Mouse (Mus musculus) forebrain, postnatal 0 days (tissue): ENCODE results near the gene Ciao2a. TPM values are rescaled to one million over a fixed set of nuclear protein-coding genes. Genes with fewer than 3 reads are reported as not detected.

ENCODE experiments used
- ATAC-seq: fragments of 200-750 bp; cut with Nextera tagmentation; 2 replicates; pipeline ENCODE4 v1.8.0; 2017; ENCODE audit warnings: mild to moderate bottlenecking, moderate library complexity
- DNase-seq: peaks from one replicate; pipeline ENCODE4 v3.0.0-alpha.2; 2015
- H3K27ac ChIP-seq: fragments of 300-500 bp; sonication (generic); 2 replicates; pipeline ENCODE4 v1.5.1; 2014; ENCODE audit warnings: low read depth, mild to moderate bottlenecking, antibody characterized with exemption, low read length, moderate library complexity, mixed read lengths
- H3K27me3 ChIP-seq: fragments of 300-500 bp; sonication (generic); 2 replicates; pipeline ENCODE4 v1.6.1; 2014; ENCODE audit warnings: mild to moderate bottlenecking, low read length, mixed read lengths; ENCODE audit not compliant: insufficient read depth
- H3K36me3 ChIP-seq: fragments of 300-500 bp; sonication (generic); 2 replicates; pipeline ENCODE4 v1.6.1; 2014; ENCODE audit warnings: mild to moderate bottlenecking, moderate library complexity; ENCODE audit not compliant: insufficient read depth
- H3K4me1 ChIP-seq: fragments of 300-500 bp; sonication (generic); 2 replicates; pipeline ENCODE4 v1.6.1; 2014; ENCODE audit warnings: antibody characterized with exemption; ENCODE audit not compliant: insufficient read depth
- H3K4me2 ChIP-seq: fragments of 300-500 bp; sonication (generic); 2 replicates; pipeline ENCODE4 v1.6.1; 2014; ENCODE audit warnings: low read depth, mild to moderate bottlenecking, moderate library complexity
- H3K4me3 ChIP-seq: fragments of 300-500 bp; sonication (generic); 2 replicates; pipeline ENCODE4 v1.5.1; 2014; ENCODE audit warnings: low read depth, low read length, mixed read lengths
- H3K9ac ChIP-seq: fragments of 300-500 bp; sonication (generic); 2 replicates; pipeline ENCODE4 v1.6.1; 2014; ENCODE audit warnings: mild to moderate bottlenecking
- H3K9me3 ChIP-seq: fragments of 300-500 bp; sonication (generic); 2 replicates; pipeline ENCODE4 v1.6.1; 2016; ENCODE audit warnings: low read length
- CTCF ChIP-seq: sonication (generic); IDR thresholded peaks from 2 replicates; pipeline ENCODE4 v1.5.1; 2016; ENCODE audit warnings: antibody characterized with exemption, control low read depth, low read depth
- WGBS: fragments of 180-500 bp; shearing (Covaris S2); extraction: QIAGEN DNeasy Blood & Tissue Kit; methylation state at CpG from one replicate; pipeline ENCODE4 v1.1.7; 2014; 5-methylcytosine and 5-hydroxymethylcytosine counted together
- polyA plus RNA-seq: library from polyadenylated mRNA; unstranded; fragments of >200 nt; fragmentation: Nextera tagmentation; extraction: Ambion mirVana; gene quantifications from 2 replicates; pipeline ENCODE4 v1.2.1, GENCODE M21; 2015
- total RNA-seq: library from RNA; depleted of rRNA; stranded (reverse); fragments of >200 nt; gene quantifications from 2 replicates; pipeline ENCODE4 v1.2.3, GENCODE M21; 2014

Ciao2a gene
- total and polyA plus RNA-seq, 2 experiments from 2014 or later: 33.0 to 67.7 TPM

- Histone ChIP-seq H3K9ac (no peak overlapping the region), H3K9me3 (no peaks in the 10 kb centered on the region), H3K4me1 (no peaks in the 10 kb centered on the region), H3K4me2 (no peak overlapping the region), H3K27me3 (no peaks in the 10 kb centered on the region), H3K27ac (no peak overlapping the region), H3K36me3 (peaks cover 58% of the 10 kb centered on the region), H3K4me3 (no peak overlapping the region)
- TF ChIP-seq CTCF: no peak
- 88% methylated on average over 8 of the region's 8 CpGs for WGBS
- ATAC-seq (no peak), DNase-seq (no peak)
Measured at GRCm38 (mm10) chr9:66105168-66105567, 21.2 kb upstream of the Ciao2a start.

- 98% methylated on average over 1 of the region's 1 CpGs for WGBS
- H3K36me3 ChIP-seq: peaks cover 36% of the 10 kb centered on the region
Measured at GRCm38 (mm10) chr9:66109574-66109973, 16.8 kb upstream of the Ciao2a start.

GRCm38 (mm10) chr9:66110126-66110525, 16.3 kb upstream of the Ciao2a start:
- Histone ChIP-seq H3K4me1 (no peaks in the 10 kb centered on the region), H3K27me3 (no peaks in the 10 kb centered on the region), H3K9ac (no peak overlapping the region), H3K4me2 (no peak overlapping the region), H3K36me3 (peaks cover 32% of the 10 kb centered on the region), H3K27ac (0 out of 2 replicates have a peak overlapping the region, but pooled peaks have one; percentile 21), H3K4me3 (no peak overlapping the region), H3K9me3 (no peaks in the 10 kb centered on the region)
- 22% methylated on average over 8 of the region's 8 CpGs for WGBS
- ATAC-seq (no peak), DNase-seq (no peak)
- TF ChIP-seq CTCF: no peak

More at GRCm38 (mm10) chr9:66109574-66109973, 16.8 kb upstream of the Ciao2a start:
- Histone ChIP-seq H3K27ac (no peak overlapping the region), H3K4me1 (no peaks in the 10 kb centered on the region), H3K27me3 (no peaks in the 10 kb centered on the region), H3K4me3 (no peak overlapping the region), H3K4me2 (no peak overlapping the region), H3K9ac (no peak overlapping the region), H3K9me3 (no peaks in the 10 kb centered on the region)
- no peak for DNase-seq
- no peak for ATAC-seq
- no peak for TF ChIP-seq CTCF

GRCm38 (mm10) chr9:66110611-66111379, 15.6 kb upstream of the Ciao2a start:
- Histone ChIP-seq H3K4me3 (no peak overlapping the region), H3K36me3 (peaks cover 26% of the 10 kb centered on the region), H3K9ac (no peak overlapping the region), H3K27ac (0 out of 2 replicates have a peak overlapping the region, but pooled peaks have one; percentile 21), H3K27me3 (no peaks in the 10 kb centered on the region), H3K4me1 (no peaks in the 10 kb centered on the region), H3K9me3 (no peaks in the 10 kb centered on the region), H3K4me2 (no peak overlapping the region)
- no peak for TF ChIP-seq CTCF
- no peak for ATAC-seq
- WGBS: 15% methylated on average over 8 of the region's 8 CpGs
- DNase-seq: no peak

DNA sequence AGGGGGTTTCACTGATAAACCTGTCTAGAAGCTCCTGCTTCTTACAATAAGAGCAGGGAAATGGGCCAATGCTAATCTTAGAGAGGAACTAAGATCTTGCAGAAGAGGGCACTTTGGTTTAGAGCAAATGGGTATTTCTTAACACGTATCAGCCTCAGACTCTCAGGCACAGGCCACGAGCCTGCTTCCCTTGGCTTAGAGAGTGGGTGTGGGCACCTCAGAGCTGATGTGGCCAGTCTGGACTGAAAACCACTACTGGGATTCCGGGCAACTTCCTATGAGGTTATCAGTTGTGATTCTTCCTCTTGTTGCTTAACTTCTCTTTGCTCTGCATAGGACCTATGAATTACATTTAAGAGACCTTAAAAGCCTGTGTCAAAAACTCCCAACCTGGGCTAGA, 12.1 kb upstream of the Ciao2a start:
- Histone ChIP-seq H3K27me3 (no peaks in the 10 kb centered on the region), H3K4me2 (no peak overlapping the region), H3K36me3 (peaks cover 6% of the 10 kb centered on the region; the same call in 1 of the 2 replicates), H3K9me3 (no peaks in the 10 kb centered on the region), H3K4me3 (no peak overlapping the region), H3K4me1 (no peaks in the 10 kb centered on the region), H3K9ac (no peak overlapping the region), H3K27ac (no peak overlapping the region)
- TF ChIP-seq CTCF: no peak
- WGBS: 94% methylated on average over 3 of the region's 3 CpGs
- DNase-seq (no peak), ATAC-seq (no peak)

- WGBS: 59% methylated on average over 8 of the region's 8 CpGs
- no peaks in the 10 kb centered on the region for H3K27me3 ChIP-seq
- no peak overlapping the region for H3K4me3 ChIP-seq
- H3K27ac ChIP-seq: no peak overlapping the region
- ATAC-seq (peak; percentile 61), DNase-seq (no peak)
- H3K4me1 ChIP-seq: no peaks in the 10 kb centered on the region
- no peak for TF ChIP-seq CTCF
- no peaks in the 10 kb centered on the region for H3K9me3 ChIP-seq
- peaks cover 6% of the 10 kb centered on the region; the same call in 1 of the 2 replicates for H3K36me3 ChIP-seq
- H3K4me2 ChIP-seq: no peak overlapping the region
- no peak overlapping the region for H3K9ac ChIP-seq
Measured at GRCm38 (mm10) chr9:66116890-66117289, 9.5 kb upstream of the Ciao2a start.

DNA sequence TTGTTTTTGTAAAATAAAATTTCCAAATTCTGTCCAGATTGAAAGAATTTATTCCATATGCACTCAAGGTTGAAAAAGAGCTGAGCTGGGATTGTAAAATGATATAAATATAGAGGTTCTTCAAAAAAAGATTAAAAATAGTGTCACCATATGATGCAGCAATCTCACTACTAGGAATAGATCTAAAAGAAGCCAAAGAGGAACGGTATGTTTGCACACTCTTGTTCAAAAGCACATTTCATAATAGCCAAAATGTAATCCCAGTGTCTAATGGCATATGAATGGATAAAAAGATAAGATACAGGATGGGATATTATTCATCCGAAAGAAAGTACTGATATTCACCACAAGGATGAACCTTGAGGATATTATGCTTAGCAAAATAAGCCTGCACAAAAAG, 6.9 kb upstream of the Ciao2a start:
- ATAC-seq (no peak), DNase-seq (no peak)
- WGBS: 78% methylated on average over 2 of the region's 2 CpGs
- H3K4me2 ChIP-seq: no peak overlapping the region
- peaks cover 2% of the 10 kb centered on the region; the same call in 1 of the 2 replicates for H3K36me3 ChIP-seq
- no peak overlapping the region for H3K9ac ChIP-seq
- H3K27me3 ChIP-seq: no peaks in the 10 kb centered on the region
- TF ChIP-seq CTCF: peak; percentile 17; the same call in 1 of the 2 replicates
- no peaks in the 10 kb centered on the region for H3K4me1 ChIP-seq
- H3K27ac ChIP-seq: no peak overlapping the region
- H3K9me3 ChIP-seq: no peaks in the 10 kb centered on the region
- no peak overlapping the region for H3K4me3 ChIP-seq
